In the genomic region with DNA sequence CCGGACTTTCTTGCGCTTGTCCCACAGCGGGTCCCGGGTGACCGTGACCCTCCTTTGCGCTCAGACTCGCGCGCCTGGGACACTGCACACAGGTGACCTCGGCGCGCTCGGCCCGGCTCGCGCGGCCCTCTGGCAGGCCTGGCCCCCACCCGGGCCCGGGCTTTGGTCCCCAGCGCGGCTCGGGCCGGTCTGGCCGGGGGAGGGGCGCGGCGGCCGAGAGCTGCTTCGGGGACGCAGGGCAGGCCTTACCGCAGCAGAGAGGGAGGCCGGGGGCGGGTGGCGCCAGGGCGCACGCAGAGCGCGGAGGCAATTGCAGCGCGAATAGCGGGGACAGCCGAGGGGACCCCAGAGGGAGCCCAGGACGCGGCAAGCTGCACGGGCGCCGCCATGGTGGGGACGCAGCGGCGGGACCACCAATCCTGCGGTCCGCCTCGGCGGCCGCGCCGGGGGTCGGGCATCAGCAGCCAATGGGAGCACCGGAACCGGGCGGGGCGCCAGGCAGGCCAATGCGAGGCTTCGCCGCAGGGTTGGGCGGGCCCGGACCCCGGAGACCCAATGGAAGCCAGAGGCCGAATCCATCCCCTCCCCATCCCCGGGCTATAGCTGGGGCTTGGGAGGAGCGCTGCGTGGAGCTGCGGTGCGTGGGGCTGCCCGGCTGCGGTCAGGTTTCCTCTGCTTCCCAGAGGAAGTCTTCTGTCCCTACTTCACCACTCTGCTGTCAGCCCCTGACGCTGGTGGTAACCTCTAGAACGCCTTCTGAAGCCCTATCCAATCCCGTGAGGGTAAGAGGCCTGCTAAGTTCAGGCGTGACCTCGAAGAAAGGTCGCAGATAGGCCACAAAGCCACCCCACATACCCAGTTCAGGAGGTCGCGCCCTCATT, we compare ENCODE assay signal across 7 mouse cellular contexts. TPM values are rescaled to one million over a fixed set of nuclear protein-coding genes. Genes with fewer than 3 reads are reported as not detected.
DNase-seq lines count a peak whose midpoint lies in the region; ATAC-seq and TF ChIP-seq lines count a peak whose summit lies in the region.

A gene (minus strand): TSS at position 430 of the 881 bp plus-strand sequence.

- peaks cover 6% of the 10 kb centered on the region; the same call in 1 of the 2 replicates for H3K4me1 ChIP-seq in intestine, postnatal 0 days (replicated peaks; ENCODE audit: control insufficient read depth, insufficient read depth, low read length)
- peaks cover 17% of the 10 kb centered on the region for H3K4me1 ChIP-seq in midbrain, embryonic 12.5 days
- H3K4me1 ChIP-seq in small intestine, adult 2 months (ENCODE audit: control insufficient read depth, insufficient read depth, insufficient read length, low read length): no peaks in the 10 kb centered on the region; the same call in 1 of the 2 replicates

- no peaks in the 10 kb centered on the region for H3K9me3 ChIP-seq in intestine, postnatal 0 days (ENCODE audit: control insufficient read depth)
- H3K9me3 ChIP-seq in midbrain, embryonic 12.5 days: no peaks in the 10 kb centered on the region

- H3K36me3 ChIP-seq in intestine, postnatal 0 days (ENCODE audit: control insufficient read depth, insufficient read depth): peaks cover 27% of the 10 kb centered on the region
- peaks cover 36% of the 10 kb centered on the region for H3K36me3 ChIP-seq in midbrain, embryonic 12.5 days
- H3K36me3 ChIP-seq in small intestine, adult 2 months (ENCODE audit: control insufficient read depth, insufficient read depth, low read length): peaks cover 26% of the 10 kb centered on the region

- peak within 1 kb of the TSS; percentile 87 for H3K27ac ChIP-seq in intestine, postnatal 0 days (ENCODE audit: low read depth, low read length)
- peak within 1 kb of the TSS; percentile 86 for H3K27ac ChIP-seq in midbrain, embryonic 12.5 days (replicated peaks)
- peak within 1 kb of the TSS; percentile 20 for H3K27ac ChIP-seq in small intestine, adult 2 months (ENCODE audit: insufficient read depth, low read depth, low read length)

- intact Hi-C loops in left cerebral cortex, postnatal 4 days (cut with DNase I): no loop called here

- no peak; the same call in 1 of the 2 replicates for TF ChIP-seq POLR2A in small intestine, adult 2 months (IDR thresholded peaks at IDR 0.05; ENCODE audit: low read depth, low read length)

- TF ChIP-seq CTCF in intestine, postnatal 0 days (IDR thresholded peaks at IDR 0.05; ENCODE audit: low read depth): no peak
- TF ChIP-seq CTCF in small intestine, adult 2 months (IDR thresholded peaks at IDR 0.05; ENCODE audit: extremely low read depth, insufficient read length, insufficient replicate concordance, low read depth, low read length): no peak

- DNase-seq in adrenal gland, adult 8-10 months: peak; percentile 95
- DNase-seq in embryo, embryonic 9.5 days (ENCODE audit: extremely low spot score): peak; percentile 97
- no peak for DNase-seq in gonadal fat pad, adult 2 months (ENCODE audit: low read depth)
- DNase-seq in left cerebral cortex, postnatal 4 days: peak; percentile 99

- H3K4me2 ChIP-seq in intestine, postnatal 0 days (replicated peaks; ENCODE audit: low read depth): peak within 1 kb of the TSS; percentile 87
- H3K4me2 ChIP-seq in midbrain, embryonic 12.5 days (replicated peaks): peak within 1 kb of the TSS; percentile 60

- H3K4me3 ChIP-seq in intestine, postnatal 0 days (ENCODE audit: low read depth, low read length): peak within 1 kb of the TSS; percentile 93
- H3K4me3 ChIP-seq in midbrain, embryonic 12.5 days: peak within 1 kb of the TSS; percentile 97
- peak within 1 kb of the TSS; percentile 86 for H3K4me3 ChIP-seq in small intestine, adult 2 months (ENCODE audit: low read depth, low read length)

- H3K9ac ChIP-seq in intestine, postnatal 0 days (ENCODE audit: low read depth, low read length): peak within 1 kb of the TSS; percentile 78
- H3K9ac ChIP-seq in midbrain, embryonic 12.5 days (replicated peaks): peak within 1 kb of the TSS; percentile 89

- no peaks in the 10 kb centered on the region for H3K27me3 ChIP-seq in intestine, postnatal 0 days (replicated peaks; ENCODE audit: control insufficient read depth, insufficient read depth, low read length)
- no peaks in the 10 kb centered on the region for H3K27me3 ChIP-seq in midbrain, embryonic 12.5 days
- no peaks in the 10 kb centered on the region for H3K27me3 ChIP-seq in small intestine, adult 2 months (ENCODE audit: control insufficient read depth, insufficient read depth, low read length)

- WGBS in intestine, postnatal 0 days: under 1% methylated on average over 83 of the region's 84 CpGs
- WGBS in midbrain, embryonic 12.5 days: under 1% methylated on average over 59 of the region's 84 CpGs
- WGBS in small intestine, adult 2 months: under 1% methylated on average over 84 of the region's 84 CpGs

- peak; percentile 93 for ATAC-seq in intestine, postnatal 0 days
- ATAC-seq in midbrain, embryonic 12.5 days (ENCODE audit: low FRiP score, low read depth): peak; percentile 100

RNA-seq across cellular contexts. Expression of the gene that starts here (rescaled TPM):
- total RNA-seq in adrenal gland, adult 8-10 months (2022): 10 to 100 TPM; 30.4 to 40.3 (median 35.3) TPM
- 51.8 and 59.3 TPM in 2 replicates for polyA plus RNA-seq in gonadal fat pad, adult 2 months (2012; rRNA removed)
- 15.6 and 15.7 TPM in 2 replicates for polyA plus RNA-seq in intestine, postnatal 0 days (2015; fragmentation: Nextera tagmentation; extraction: Ambion mirVana)
- 10 to 100 TPM; 36.7 to 38.7 TPM for total RNA-seq in left cerebral cortex, postnatal 4 days (2021)
- 9.0 and 10.9 TPM in 2 replicates for polyA plus RNA-seq in midbrain, embryonic 12.5 days (2016; fragmentation: Nextera tagmentation; extraction: Ambion mirVana)
- 6.6 and 8.1 TPM in 2 replicates for polyA plus RNA-seq in small intestine, adult 2 months (2012; rRNA removed)

Comparison
In these comparisons a context has a peak if more than half of its experiments do, and no peak if none do; other contexts are left out.
1. H3K27ac ChIP-seq: peak in every context shown above with its lines; median percentile 87 in intestine, postnatal 0 days; 86 in midbrain, embryonic 12.5 days; 20 in small intestine, adult 2 months.